Mouse (Mus musculus) myocyte (in vitro differentiated cells): Measurements from ENCODE around the gene Hspbp1. TPM values are rescaled to one million over a fixed set of nuclear protein-coding genes. Genes with fewer than 3 reads are reported as not detected.

Experiments
- H3K27me3 ChIP-seq: one replicate; pipeline ENCODE4 v1.6.1; 2011; ENCODE audit not compliant: control insufficient read depth, insufficient read depth, insufficient read length
- H3K36me3 ChIP-seq: one replicate; pipeline ENCODE4 v1.6.1; 2011; ENCODE audit not compliant: control insufficient read depth, insufficient read depth
- H3K4me2 ChIP-seq: one replicate; pipeline ENCODE4 v1.6.1; 2011; ENCODE audit warnings: low read depth, control low read depth
- H3K4me3 ChIP-seq: one replicate; pipeline ENCODE4 v1.5.1; 2011; ENCODE audit warnings: mild to moderate bottlenecking, control low read depth, moderate library complexity
- H3K79me2 ChIP-seq: one replicate; pipeline ENCODE4 v1.6.1; 2011; ENCODE audit not compliant: control insufficient read depth, insufficient read depth
- H3ac ChIP-seq: one replicate; pipeline ENCODE4 v1.6.1; 2011; ENCODE audit not compliant: control insufficient read depth, insufficient read length
- CEBPB ChIP-seq: IDR thresholded peaks from 2 replicates; pipeline ENCODE4 v1.6.1; 2011; ENCODE audit warnings: mild to moderate bottlenecking, moderate library complexity; ENCODE audit not compliant: poor library complexity, insufficient read depth, severe bottlenecking
- E2F4 ChIP-seq: IDR thresholded peaks from one replicate; pipeline ENCODE4 v1.6.1; 2011; ENCODE audit warnings: mild to moderate bottlenecking, control low read depth, moderate library complexity; ENCODE audit not compliant: insufficient read depth
- MAX ChIP-seq: IDR thresholded peaks from one replicate; pipeline ENCODE4 v1.6.1; 2011; ENCODE audit warnings: low read depth, mild to moderate bottlenecking, control low read depth
- MYOD1 ChIP-seq, 3 experiments: IDR thresholded peaks; one replicate each; pipeline ENCODE4 v1.6.1; 2011; ENCODE audit warnings: control low read depth in 2 of 3, low read depth in 2 of 3, mild to moderate bottlenecking in 2 of 3, moderate library complexity in 1 of 3; ENCODE audit not compliant: insufficient read length in 2 of 3, control insufficient read depth in 1 of 3
- MYOG ChIP-seq, 3 experiments: IDR thresholded peaks; one replicate each; pipeline ENCODE4 v1.6.1; 2011; ENCODE audit warnings: control low read depth in 2 of 3, low read depth in 2 of 3, mild to moderate bottlenecking in 2 of 3; ENCODE audit not compliant: insufficient read length in 2 of 3, control insufficient read depth in 1 of 3, insufficient read depth in 1 of 3
- POLR2A ChIP-seq: IDR thresholded peaks from one replicate; pipeline ENCODE4 v1.6.1; 2011; ENCODE audit warnings: low read depth, mild to moderate bottlenecking, control low read depth, moderate library complexity; ENCODE audit not compliant: insufficient read length
- POLR2AphosphoS2 ChIP-seq: IDR thresholded peaks from one replicate; pipeline ENCODE4 v1.6.1; 2011; ENCODE audit warnings: low read depth, control low read depth; ENCODE audit not compliant: insufficient read length
- REST ChIP-seq: IDR thresholded peaks from one replicate; pipeline ENCODE4 v1.6.1; 2011; ENCODE audit warnings: mild to moderate bottlenecking, control low read depth, moderate library complexity; ENCODE audit not compliant: insufficient read depth, insufficient read length
- SRF ChIP-seq: IDR thresholded peaks from one replicate; pipeline ENCODE4 v1.6.1; 2011; ENCODE audit warnings: low read depth; ENCODE audit not compliant: control insufficient read depth, insufficient read length
- TCF12 ChIP-seq: IDR thresholded peaks from one replicate; pipeline ENCODE4 v1.6.1; 2011; ENCODE audit warnings: mild to moderate bottlenecking, control low read depth; ENCODE audit not compliant: poor library complexity, insufficient read depth, severe bottlenecking
- TCF3 ChIP-seq: IDR thresholded peaks from one replicate; pipeline ENCODE4 v1.6.1; 2011; ENCODE audit warnings: low read depth, control low read depth; ENCODE audit not compliant: insufficient read length
- USF1 ChIP-seq: IDR thresholded peaks from one replicate; pipeline ENCODE4 v1.6.1; 2011; ENCODE audit warnings: low read depth, mild to moderate bottlenecking, control low read depth, moderate library complexity
- polyA plus RNA-seq: library from polyadenylated mRNA; unstranded; fragments of >200 nt; fragmentation: generic; extraction: Trizol; gene quantifications from one replicate; pipeline ENCODE4 v1.2.1, GENCODE M21; 2012; ENCODE audit warnings: missing spikeins

Gene Hspbp1
- polyA plus RNA-seq, 1 experiment, result 67.5 TPM

DNA sequence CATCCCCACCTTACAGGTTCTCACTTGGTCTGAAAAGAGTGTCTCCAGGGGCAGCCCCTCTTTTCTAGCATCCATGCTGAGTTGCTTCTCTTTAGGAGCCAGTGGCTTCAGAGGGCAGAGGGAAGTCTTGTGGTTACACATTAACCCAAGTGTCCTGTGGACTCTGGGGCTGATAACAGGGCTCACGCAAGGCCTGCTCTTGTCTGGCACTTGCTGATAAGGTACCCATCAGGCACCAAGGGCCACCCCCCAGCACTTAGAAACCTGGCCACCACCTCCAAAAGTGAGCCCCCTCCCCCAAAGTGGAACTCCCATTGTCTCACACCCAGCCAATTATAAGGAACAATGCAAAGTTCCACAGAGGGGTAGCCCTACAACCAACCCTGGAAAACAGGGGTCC, 54.7 kb downstream of the Hspbp1 start:
- H3K4me3 ChIP-seq, result no peak overlapping the region
- no peak overlapping the region for H3ac ChIP-seq
- no peak for TF ChIP-seq TCF3
- TF ChIP-seq MYOD1 (IDR thresholded peaks at IDR 0.05; ENCODE audit: control insufficient read depth in 1 of 3, insufficient read length in 2 of 3, low read depth in 2 of 3), result no peak
- no peak for TF ChIP-seq POLR2A
- no peak for TF ChIP-seq TCF12
- no peak for TF ChIP-seq E2F4
- no peak for TF ChIP-seq MAX
- TF ChIP-seq POLR2AphosphoS2, result no peak
- TF ChIP-seq SRF, result no peak
- no peak for TF ChIP-seq CEBPB
- TF ChIP-seq REST, result no peak
- no peaks in the 10 kb centered on the region for H3K27me3 ChIP-seq
- H3K36me3 ChIP-seq, result no peaks in the 10 kb centered on the region
- no peaks in the 10 kb centered on the region for H3K79me2 ChIP-seq
- H3K4me2 ChIP-seq, result no peak overlapping the region

- no peak overlapping the region for H3K4me2 ChIP-seq
- H3ac ChIP-seq, result no peak overlapping the region
- no peak overlapping the region for H3K4me3 ChIP-seq
- no peaks in the 10 kb centered on the region for H3K79me2 ChIP-seq
- H3K27me3 ChIP-seq, result no peaks in the 10 kb centered on the region
- H3K36me3 ChIP-seq, result no peaks in the 10 kb centered on the region
- no peak for TF ChIP-seq MYOD1 (IDR thresholded peaks at IDR 0.05; ENCODE audit: control insufficient read depth in 1 of 3, insufficient read length in 2 of 3, low read depth in 2 of 3)
- no peak for TF ChIP-seq CEBPB
- TF ChIP-seq TCF3, result no peak
- TF ChIP-seq E2F4, result no peak
- no peak for TF ChIP-seq USF1
- no peak for TF ChIP-seq REST
- TF ChIP-seq POLR2A, result no peak
- no peak for TF ChIP-seq POLR2AphosphoS2
Measured at GRCm38 (mm10) chr7:4629586-4629985, 55.3 kb downstream of the Hspbp1 start.

DNA sequence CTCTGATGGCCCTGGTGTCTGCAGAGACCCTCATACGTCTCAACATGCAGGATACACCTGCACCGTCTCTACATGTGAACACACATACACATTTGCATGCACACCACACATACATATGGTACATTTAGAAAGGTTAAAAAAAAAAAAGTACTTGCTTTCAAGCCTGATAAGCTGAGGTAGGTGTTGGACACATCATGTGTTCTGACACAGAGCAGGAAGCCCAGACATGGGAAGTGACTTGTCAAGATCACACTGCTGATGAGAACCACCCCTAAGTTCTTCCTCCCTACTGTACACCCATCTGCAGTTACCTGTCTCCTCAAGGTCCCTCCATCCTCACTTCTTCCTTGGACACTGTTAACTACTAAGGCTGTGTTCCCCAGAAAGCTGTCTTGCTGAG, 58.9 kb downstream of the Hspbp1 start:
- Histone ChIP-seq H3K36me3 (no peaks in the 10 kb centered on the region), H3K4me2 (no peak overlapping the region), H3K27me3 (no peaks in the 10 kb centered on the region), H3K4me3 (no peak overlapping the region), H3ac (no peak overlapping the region), H3K79me2 (no peaks in the 10 kb centered on the region)
- TF ChIP-seq MAX (no peak), USF1 (no peak), POLR2AphosphoS2 (no peak), TCF3 (no peak), REST (no peak), POLR2A (no peak), E2F4 (no peak), SRF (no peak), TCF12 (no peak), CEBPB (no peak), MYOG (IDR thresholded peaks at IDR 0.05; ENCODE audit: control insufficient read depth in 1 of 3, insufficient read depth in 1 of 3, insufficient read length in 2 of 3, low read depth in 2 of 3) (no peak), MYOD1 (IDR thresholded peaks at IDR 0.05; ENCODE audit: control insufficient read depth in 1 of 3, insufficient read length in 2 of 3, low read depth in 2 of 3) (no peak)

DNA sequence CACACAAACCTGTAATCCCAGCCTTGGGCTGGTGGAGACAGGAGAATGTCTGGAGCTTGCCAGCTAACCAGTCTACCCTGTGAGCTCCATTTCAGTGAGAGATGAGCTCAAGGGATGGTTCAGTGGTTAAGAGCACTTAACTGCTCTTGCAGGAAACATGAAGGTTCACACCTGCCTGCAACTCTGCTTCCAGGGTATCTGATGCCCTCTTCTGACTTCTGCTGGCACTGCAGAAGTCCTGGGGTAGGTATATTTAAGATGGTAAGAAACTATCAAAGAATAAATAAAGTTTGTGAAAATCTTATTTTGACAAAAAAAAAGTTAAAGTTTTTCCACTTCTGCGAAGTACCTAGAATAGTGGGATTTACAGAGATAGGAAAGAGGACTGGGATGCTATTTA, 60.5 kb downstream of the Hspbp1 start:
- no peaks in the 10 kb centered on the region for H3K36me3 ChIP-seq
- H3K79me2 ChIP-seq, result no peaks in the 10 kb centered on the region
- no peaks in the 10 kb centered on the region for H3K27me3 ChIP-seq
- no peak overlapping the region for H3K4me2 ChIP-seq
- no peak overlapping the region for H3ac ChIP-seq
- H3K4me3 ChIP-seq, result no peak overlapping the region
- TF ChIP-seq TCF12, result no peak
- no peak for TF ChIP-seq CEBPB
- TF ChIP-seq MYOD1 (IDR thresholded peaks at IDR 0.05; ENCODE audit: control insufficient read depth in 1 of 3, insufficient read length in 2 of 3, low read depth in 2 of 3), result no peak
- TF ChIP-seq POLR2A, result no peak
- no peak for TF ChIP-seq MYOG (IDR thresholded peaks at IDR 0.05; ENCODE audit: control insufficient read depth in 1 of 3, insufficient read depth in 1 of 3, insufficient read length in 2 of 3, low read depth in 2 of 3)
- no peak for TF ChIP-seq USF1
- no peak for TF ChIP-seq REST
- no peak for TF ChIP-seq TCF3
- no peak for TF ChIP-seq E2F4
- no peak for TF ChIP-seq MAX
- no peak for TF ChIP-seq POLR2AphosphoS2
- TF ChIP-seq SRF, result no peak

GRCm38 (mm10) chr7:4623544-4624189, 61.2 kb downstream of the Hspbp1 start:
- H3K36me3 ChIP-seq, result no peaks in the 10 kb centered on the region

More at GRCm38 (mm10) chr7:4623544-4624189, 61.2 kb downstream of the Hspbp1 start:
- H3ac ChIP-seq, result no peak overlapping the region
- no peak overlapping the region for H3K4me3 ChIP-seq
- TF ChIP-seq MYOD1 (IDR thresholded peaks at IDR 0.05; ENCODE audit: control insufficient read depth in 1 of 3, insufficient read length in 2 of 3, low read depth in 2 of 3) (no peak), SRF (no peak), TCF12 (no peak), REST (no peak), E2F4 (no peak), USF1 (no peak), MYOG (IDR thresholded peaks at IDR 0.05; ENCODE audit: control insufficient read depth in 1 of 3, insufficient read depth in 1 of 3, insufficient read length in 2 of 3, low read depth in 2 of 3) (no peak), MAX (no peak), CEBPB (no peak), POLR2AphosphoS2 (no peak), TCF3 (no peak), POLR2A (no peak)
- no peaks in the 10 kb centered on the region for H3K27me3 ChIP-seq
- H3K4me2 ChIP-seq, result no peak overlapping the region
- no peaks in the 10 kb centered on the region for H3K79me2 ChIP-seq
